Mouse (Mus musculus) ES-E14 (cell line): Measurements from ENCODE around the gene Pgr. TPM values are rescaled to one million over a fixed set of nuclear protein-coding genes. Genes with fewer than 3 reads are reported as not detected.
A peak's percentile ranks its signal among the peaks of the same experiment; 100 is the strongest.

Source experiments
- DNase-seq: peaks from one replicate; pipeline ENCODE4 v3.0.0-alpha.2; 2013; ENCODE audit warnings: low read depth, low spot score
- H3K27ac ChIP-seq: 2 replicates; pipeline ENCODE4 v1.5.1; 2012; ENCODE audit warnings: low read depth, mild to moderate bottlenecking, low read length, moderate library complexity, mixed read lengths; ENCODE audit not compliant: poor library complexity, insufficient read depth, severe bottlenecking
- H3K36me3 ChIP-seq: 2 replicates; pipeline ENCODE4 v1.6.1; 2012; ENCODE audit warnings: mild to moderate bottlenecking, low read length, moderate library complexity, mixed read lengths; ENCODE audit not compliant: control insufficient read depth, poor library complexity, insufficient read depth, severe bottlenecking
- H3K4me1 ChIP-seq, 2 experiments: fragments of 150-350 bp in 1 of 2; sonication (generic) in 1 of 2; 2 replicates each; pipeline ENCODE4 v1.6.1; 2012; ENCODE audit warnings: low read length in 2 of 2, mild to moderate bottlenecking in 1 of 2, mixed read lengths in 1 of 2; ENCODE audit not compliant: control insufficient read depth in 2 of 2, insufficient read depth in 2 of 2, poor library complexity in 1 of 2
- H3K4me3 ChIP-seq, 2 experiments: fragments of 150-350 bp in 1 of 2; sonication (generic) in 1 of 2; 2 replicates each; pipeline ENCODE4 v1.5.1; 2012; ENCODE audit warnings: low read length in 2 of 2, low read depth in 1 of 2, mild to moderate bottlenecking in 1 of 2, mixed read lengths in 1 of 2; ENCODE audit not compliant: insufficient read depth in 1 of 2, poor library complexity in 1 of 2, severe bottlenecking in 1 of 2
- H3K9ac ChIP-seq: 2 replicates; pipeline ENCODE4 v1.6.1; 2012; ENCODE audit warnings: low read depth, mild to moderate bottlenecking, low read length, mixed read lengths; ENCODE audit not compliant: poor library complexity, insufficient read depth, severe bottlenecking
- H3K9me3 ChIP-seq: fragments of 150-350 bp; sonication (generic); 2 replicates; pipeline ENCODE4 v1.6.1; 2012; ENCODE audit warnings: low read depth, mild to moderate bottlenecking, low read length; ENCODE audit not compliant: control insufficient read depth, insufficient read depth
- CHD2 ChIP-seq: IDR thresholded peaks from 2 replicates; pipeline ENCODE4 v1.6.1; 2014; ENCODE audit warnings: mild to moderate bottlenecking, low read depth, low read length, inconsistent platforms
- HCFC1 ChIP-seq: IDR thresholded peaks from 2 replicates; pipeline ENCODE4 v1.6.1; 2012; ENCODE audit warnings: low read length, inconsistent platforms, borderline replicate concordance; ENCODE audit not compliant: insufficient read depth
- MAFK ChIP-seq: IDR thresholded peaks from 2 replicates; pipeline ENCODE4 v1.6.1; 2014; ENCODE audit warnings: mild to moderate bottlenecking, low read depth, low read length, inconsistent platforms; ENCODE audit not compliant: insufficient read depth
- ZC3H11A ChIP-seq: IDR thresholded peaks from 2 replicates; pipeline ENCODE4 v1.6.1; 2012; ENCODE audit warnings: low read depth, mild to moderate bottlenecking, inconsistent platforms, low read length, borderline replicate concordance
- ZNF384 ChIP-seq: IDR thresholded peaks from 2 replicates; pipeline ENCODE4 v1.6.1; 2012; ENCODE audit warnings: low read depth, low read length, inconsistent platforms
- in situ Hi-C, 2 experiments: fragments of 600-800 bp; cut with MboI; formaldehyde crosslinking; loops; one replicate each; pipeline ENCODE4 v1.15.1; 2025; ENCODE audit warnings: low sequenced_read_pairs in 2 of 2, inconsistent platforms in 1 of 2; ENCODE audit not compliant: unreplicated experiment in 2 of 2
- total RNA-seq: library from RNA; depleted of rRNA; stranded (reverse); fragments of 300-350 nt; gene quantifications from 2 replicates; pipeline ENCODE4 v1.2.3, GENCODE M21; 2012

Pgr gene
- total RNA-seq, 1 experiment, result 0.27 TPM

DNA sequence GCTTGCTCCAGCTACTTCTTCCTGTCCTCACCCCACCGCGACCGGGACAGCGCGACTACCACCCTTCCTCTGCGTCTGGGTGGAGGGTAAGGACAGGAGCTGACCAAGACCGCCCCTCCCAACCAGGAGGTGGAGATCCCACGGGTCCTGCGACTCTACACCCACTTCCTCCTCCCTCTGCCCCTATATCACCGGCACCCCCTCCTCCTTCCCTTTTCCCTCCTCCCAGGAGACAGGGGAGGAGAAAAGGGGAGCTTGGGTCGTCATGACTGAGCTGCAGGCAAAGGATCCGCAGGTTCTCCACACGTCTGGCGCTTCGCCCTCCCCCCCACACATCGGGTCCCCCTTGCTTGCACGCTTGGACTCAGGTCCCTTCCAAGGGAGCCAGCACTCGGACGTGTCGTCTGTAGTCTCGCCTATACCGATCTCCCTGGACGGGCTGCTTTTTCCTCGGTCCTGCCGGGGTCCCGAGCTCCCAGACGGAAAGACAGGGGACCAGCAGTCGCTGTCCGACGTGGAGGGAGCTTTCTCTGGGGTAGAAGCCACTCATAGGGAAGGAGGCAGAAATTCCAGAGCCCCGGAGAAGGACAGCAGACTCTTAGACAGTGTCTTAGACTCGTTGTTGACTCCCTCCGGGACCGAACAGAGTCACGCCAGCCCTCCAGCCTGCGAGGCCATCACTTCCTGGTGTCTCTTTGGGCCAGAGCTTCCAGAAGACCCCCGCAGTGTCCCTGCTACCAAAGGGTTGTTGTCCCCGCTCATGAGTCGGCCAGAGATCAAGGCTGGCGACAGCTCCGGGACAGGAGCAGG is 775 bp downstream of the Pgr start:
- H3K4me1 ChIP-seq, result peaks cover 2 to 7% of the 10 kb centered on the region in 2 experiments; a peak in 3 of 4 replicates
- H3K4me3 ChIP-seq, result peak overlapping the region; percentile 69 to 73
- peak overlapping the region; percentile 28; the same call in 1 of the 2 replicates for H3K9ac ChIP-seq
- peak; percentile 25 for DNase-seq
- TF ChIP-seq HCFC1 (no peak), CHD2 (no peak), ZNF384 (no peak), MAFK (no peak), ZC3H11A (no peak)
- no peaks in the 10 kb centered on the region for H3K36me3 ChIP-seq
- in situ Hi-C loops, result no loop called here
- no peak overlapping the region for H3K27ac ChIP-seq
- no peaks in the 10 kb centered on the region for H3K9me3 ChIP-seq

- peak; percentile 22 for DNase-seq
- Histone ChIP-seq H3K27ac (no peak overlapping the region), H3K9ac (peak overlapping the region; percentile 59), H3K4me1 (peaks cover 2 to 7% of the 10 kb centered on the region in 2 experiments; a peak in 3 of 4 replicates), H3K36me3 (no peaks in the 10 kb centered on the region), H3K9me3 (no peaks in the 10 kb centered on the region), H3K4me3 (peak overlapping the region; percentile 69 to 73)
- TF ChIP-seq HCFC1, result no peak
- TF ChIP-seq CHD2, result no peak
- TF ChIP-seq ZC3H11A, result no peak
- TF ChIP-seq MAFK, result no peak
- TF ChIP-seq ZNF384, result no peak
- in situ Hi-C loops, result no loop called here
Observed at GRCm38 (mm10) chr9:8901013-8901646, 1.5 kb downstream of the Pgr start.

DNA sequence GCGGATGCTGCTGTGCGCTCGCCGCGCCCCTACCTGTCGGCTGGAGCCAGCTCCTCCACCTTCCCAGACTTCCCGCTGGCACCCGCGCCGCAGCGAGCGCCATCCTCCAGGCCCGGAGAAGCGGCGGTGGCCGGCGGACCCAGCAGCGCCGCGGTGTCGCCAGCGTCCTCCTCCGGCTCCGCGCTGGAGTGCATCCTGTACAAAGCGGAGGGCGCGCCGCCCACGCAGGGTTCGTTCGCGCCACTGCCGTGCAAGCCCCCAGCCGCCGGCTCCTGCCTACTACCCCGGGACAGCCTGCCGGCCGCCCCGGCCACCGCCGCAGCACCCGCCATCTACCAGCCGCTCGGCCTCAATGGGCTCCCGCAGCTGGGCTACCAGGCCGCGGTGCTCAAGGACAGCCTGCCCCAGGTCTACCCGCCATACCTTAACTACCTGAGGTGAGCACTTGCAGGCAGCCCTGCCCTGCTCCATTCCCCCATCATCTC is 2.1 kb downstream of the Pgr start:
- Histone ChIP-seq H3K9me3 (no peaks in the 10 kb centered on the region), H3K27ac (no peak overlapping the region), H3K4me1 (peaks cover 2 to 7% of the 10 kb centered on the region in 2 experiments; a peak in 3 of 4 replicates), H3K36me3 (no peaks in the 10 kb centered on the region), H3K4me3 (peak overlapping the region; percentile 69 to 73), H3K9ac (peak overlapping the region; percentile 59)
- no peak for DNase-seq
- TF ChIP-seq CHD2 (no peak), ZC3H11A (no peak), ZNF384 (no peak)
- in situ Hi-C loops, result no loop called here

DNA sequence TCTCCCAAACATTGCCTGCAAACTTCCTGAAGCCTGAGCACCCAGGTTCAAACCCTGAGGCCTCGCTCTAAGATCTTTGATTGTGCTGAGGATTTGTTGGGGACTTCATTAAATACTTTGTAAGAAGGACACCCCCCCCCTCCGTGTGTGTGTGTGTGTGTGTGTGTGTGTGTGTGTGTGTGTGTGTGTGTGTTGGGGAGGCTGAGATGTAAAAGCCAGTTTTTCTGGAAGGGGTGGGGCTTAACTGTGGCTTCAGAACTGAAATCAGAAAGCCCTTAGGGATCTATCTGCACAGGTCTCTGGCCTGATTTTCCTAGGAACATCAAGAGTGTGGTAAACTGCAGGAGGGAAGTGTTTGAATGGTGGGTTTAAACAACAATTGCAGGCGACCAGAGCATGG is 2.6 kb downstream of the Pgr start:
- Histone ChIP-seq H3K4me3 (peak overlapping the region; percentile 69 to 73), H3K4me1 (peaks cover 2 to 7% of the 10 kb centered on the region in 2 experiments; a peak in 3 of 4 replicates), H3K9ac (peak overlapping the region; percentile 59; the same call in 1 of the 2 replicates), H3K9me3 (no peaks in the 10 kb centered on the region), H3K27ac (no peak overlapping the region), H3K36me3 (no peaks in the 10 kb centered on the region)
- DNase-seq, result peak; percentile 2
- no peak for TF ChIP-seq CHD2
- no peak for TF ChIP-seq ZNF384
- in situ Hi-C loops, result no loop called here
